Mouse (Mus musculus) stomach, embryonic 15.5 days (tissue): ENCODE data around the gene Galnt15. TPM values are rescaled to one million over a fixed set of nuclear protein-coding genes. Genes with fewer than 3 reads are reported as not detected.
A peak's percentile ranks its signal among the peaks of the same experiment; 100 is the strongest.

Source experiments
- ATAC-seq: fragments of 200-750 bp; cut with Nextera tagmentation; 2 replicates; pipeline ENCODE4 v1.8.0; 2017; ENCODE audit warnings: low read depth, moderate number of reproducible peaks, moderate TSS enrichment; ENCODE audit not compliant: insufficient read depth, low FRiP score
- H3K27ac ChIP-seq: fragments of 300-500 bp; sonication (generic); 2 replicates; pipeline ENCODE4 v1.5.1; 2015; ENCODE audit warnings: mild to moderate bottlenecking, inconsistent platforms
- H3K27me3 ChIP-seq: fragments of 300-500 bp; sonication (generic); replicated peaks from 2 replicates; pipeline ENCODE4 v1.6.1; 2015; ENCODE audit warnings: inconsistent platforms
- H3K36me3 ChIP-seq: fragments of 300-500 bp; sonication (generic); 2 replicates; pipeline ENCODE4 v1.6.1; 2015; ENCODE audit warnings: inconsistent platforms
- H3K4me1 ChIP-seq: fragments of 300-500 bp; sonication (generic); 2 replicates; pipeline ENCODE4 v1.6.1; 2015; ENCODE audit warnings: inconsistent platforms
- H3K4me2 ChIP-seq: fragments of 300-500 bp; sonication (generic); 2 replicates; pipeline ENCODE4 v1.6.1; 2015; ENCODE audit warnings: mild to moderate bottlenecking, inconsistent platforms
- H3K4me3 ChIP-seq: fragments of 300-500 bp; sonication (generic); replicated peaks from 2 replicates; pipeline ENCODE4 v1.5.1; 2015; ENCODE audit warnings: inconsistent platforms
- H3K9ac ChIP-seq: fragments of 300-500 bp; sonication (generic); 2 replicates; pipeline ENCODE4 v1.6.1; 2015; ENCODE audit warnings: inconsistent platforms
- H3K9me3 ChIP-seq: fragments of 300-500 bp; sonication (generic); 2 replicates; pipeline ENCODE4 v1.6.1; 2016; ENCODE audit warnings: inconsistent platforms
- WGBS: fragments of 180-500 bp; shearing (Covaris S2); methylation state at CpG from one replicate; pipeline ENCODE4 v1.1.7; 2015; 5-methylcytosine and 5-hydroxymethylcytosine counted together
- polyA plus RNA-seq: library from polyadenylated mRNA; unstranded; fragments of >200 nt; fragmentation: Nextera tagmentation; extraction: Ambion mirVana; gene quantifications from 2 replicates; pipeline ENCODE4 v1.2.1, GENCODE M21; 2015

The Galnt15 gene
- polyA plus RNA-seq, 1 experiment from 2014 or later: 0.05 TPM

DNA sequence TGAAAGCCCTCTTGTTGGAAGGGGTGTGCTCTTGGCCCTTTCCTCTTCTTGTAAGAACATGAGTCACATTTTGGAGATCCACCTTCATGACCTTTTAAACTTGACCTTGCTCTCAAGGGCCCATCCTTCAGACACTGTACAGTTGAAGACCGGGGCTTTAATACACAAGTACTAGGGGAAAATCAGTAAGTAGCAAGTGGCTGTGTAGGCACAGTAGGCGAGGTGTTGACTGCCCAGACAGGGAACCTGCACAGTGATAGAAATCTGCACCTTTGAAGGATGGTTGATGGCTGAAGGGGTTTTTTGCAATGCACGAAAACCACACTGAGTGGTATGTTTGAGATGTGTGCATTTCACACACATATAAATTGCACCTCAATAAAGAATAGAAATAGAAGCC is 12.3 kb upstream of the Galnt15 start:
- WGBS: 87% methylated on average over 3 of the region's 3 CpGs
- ATAC-seq: no peak
- Histone ChIP-seq H3K36me3 (no peaks in the 10 kb centered on the region), H3K4me2 (no peak overlapping the region), H3K4me1 (peaks cover 8% of the 10 kb centered on the region; the same call in 1 of the 2 replicates), H3K27ac (no peak overlapping the region), H3K9me3 (no peaks in the 10 kb centered on the region), H3K4me3 (no peak overlapping the region), H3K27me3 (no peaks in the 10 kb centered on the region), H3K9ac (no peak overlapping the region)

GRCm38 (mm10) chr14:32016921-32017320 is 11.9 kb upstream of the Galnt15 start:
- no peak overlapping the region for H3K27ac ChIP-seq

GRCm38 (mm10) chr14:32017448-32017847 is 11.3 kb upstream of the Galnt15 start:
- H3K9ac ChIP-seq: no peak overlapping the region
- no peak for ATAC-seq

More at GRCm38 (mm10) chr14:32016921-32017320, 11.9 kb upstream of the Galnt15 start:
- no peak overlapping the region for H3K4me2 ChIP-seq
- no peak overlapping the region for H3K4me3 ChIP-seq
- no peak overlapping the region for H3K9ac ChIP-seq
- 17% methylated on average over 7 of the region's 7 CpGs for WGBS
- no peaks in the 10 kb centered on the region for H3K36me3 ChIP-seq
- no peak for ATAC-seq
- no peaks in the 10 kb centered on the region for H3K9me3 ChIP-seq
- H3K27me3 ChIP-seq: no peaks in the 10 kb centered on the region
- peaks cover 8% of the 10 kb centered on the region; the same call in 1 of the 2 replicates for H3K4me1 ChIP-seq

DNA sequence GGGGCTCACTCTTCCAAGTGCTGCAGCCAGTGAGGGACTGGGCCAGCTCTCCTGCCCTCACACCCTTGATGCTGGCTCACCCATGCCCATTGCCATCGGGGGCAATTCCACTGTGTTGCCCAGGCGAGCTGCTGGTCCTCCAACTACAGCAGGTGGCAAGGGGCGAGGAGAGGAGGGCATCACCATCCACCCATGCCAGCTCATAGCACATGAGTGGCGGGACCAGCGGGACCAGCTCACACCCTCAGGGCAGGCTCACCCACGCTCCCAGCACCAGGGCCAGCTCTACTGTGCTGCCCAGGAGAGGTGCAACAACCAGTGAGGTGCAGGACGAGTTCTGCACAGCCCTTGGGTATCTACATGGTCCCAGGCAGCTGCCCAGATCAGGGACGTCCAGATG is 9.7 kb upstream of the Galnt15 start:
- Histone ChIP-seq H3K4me3 (no peak overlapping the region), H3K36me3 (no peaks in the 10 kb centered on the region), H3K9ac (no peak overlapping the region), H3K4me2 (no peak overlapping the region), H3K27ac (no peak overlapping the region), H3K4me1 (peaks cover 8% of the 10 kb centered on the region; the same call in 1 of the 2 replicates), H3K9me3 (no peaks in the 10 kb centered on the region), H3K27me3 (no peaks in the 10 kb centered on the region)
- 0 out of 2 replicates have a peak, but pooled peaks have one; percentile 8 for ATAC-seq
- 81% methylated on average over 8 of the region's 8 CpGs for WGBS

More at GRCm38 (mm10) chr14:32017448-32017847, 11.3 kb upstream of the Galnt15 start:
- H3K36me3 ChIP-seq: no peaks in the 10 kb centered on the region
- no peak overlapping the region for H3K4me3 ChIP-seq
- H3K9me3 ChIP-seq: no peaks in the 10 kb centered on the region
- no peak overlapping the region for H3K4me2 ChIP-seq
- whole genome bisulfite sequencing: 85% methylated on average over 2 of the region's 2 CpGs
- no peak overlapping the region for H3K27ac ChIP-seq
- H3K4me1 ChIP-seq: peaks cover 8% of the 10 kb centered on the region; the same call in 1 of the 2 replicates
- H3K27me3 ChIP-seq: no peaks in the 10 kb centered on the region

DNA sequence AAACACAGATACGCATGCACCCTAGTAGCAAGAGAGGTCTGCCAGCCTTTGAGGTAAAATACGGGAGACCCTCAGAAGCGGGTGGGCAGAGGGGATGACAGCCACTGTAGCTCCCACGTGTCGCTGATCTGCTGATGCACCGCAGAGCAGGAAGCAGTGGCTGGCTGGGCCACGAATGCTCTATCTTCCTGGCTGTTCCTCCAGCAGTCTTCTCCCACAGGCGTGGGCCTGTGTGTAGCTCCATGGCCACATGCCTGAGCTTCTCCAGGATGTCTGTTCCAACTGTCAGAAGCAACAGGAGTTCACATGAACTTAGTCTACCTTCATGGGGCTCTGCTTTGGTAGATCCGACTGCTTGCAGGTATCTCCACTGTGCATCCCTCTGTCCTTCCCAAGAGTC is 6.8 kb upstream of the Galnt15 start:
- Histone ChIP-seq H3K27ac (no peak overlapping the region), H3K9me3 (no peaks in the 10 kb centered on the region), H3K4me1 (peaks cover 5% of the 10 kb centered on the region; the same call in 1 of the 2 replicates), H3K4me3 (no peak overlapping the region), H3K9ac (no peak overlapping the region), H3K4me2 (no peak overlapping the region), H3K27me3 (no peaks in the 10 kb centered on the region), H3K36me3 (no peaks in the 10 kb centered on the region)
- WGBS: 57% methylated on average over 9 of the region's 9 CpGs
- no peak for ATAC-seq

- Histone ChIP-seq H3K9ac (no peak overlapping the region), H3K27ac (no peak overlapping the region), H3K36me3 (no peaks in the 10 kb centered on the region), H3K9me3 (no peaks in the 10 kb centered on the region), H3K4me3 (no peak overlapping the region), H3K27me3 (no peaks in the 10 kb centered on the region), H3K4me2 (no peak overlapping the region), H3K4me1 (0 out of 2 replicates have a peak, but pooled peaks cover under 1% of the 10 kb centered on the region)
- ATAC-seq: no peak
These were observed 6.3 kb upstream of the Galnt15 start for GRCm38 (mm10) chr14:32022450-32022849.

- Histone ChIP-seq H3K4me1 (peaks cover 5% of the 10 kb centered on the region; the same call in 1 of the 2 replicates), H3K4me2 (no peak overlapping the region), H3K4me3 (no peak overlapping the region), H3K9me3 (no peaks in the 10 kb centered on the region), H3K27me3 (no peaks in the 10 kb centered on the region), H3K9ac (no peak overlapping the region), H3K27ac (no peak overlapping the region), H3K36me3 (no peaks in the 10 kb centered on the region)
- 79% methylated on average over 4 of the region's 4 CpGs for WGBS
- no peak for ATAC-seq
These were observed 4.9 kb upstream of the Galnt15 start for GRCm38 (mm10) chr14:32023891-32024290.

GRCm38 (mm10) chr14:32027218-32027617 is 1.6 kb upstream of the Galnt15 start:
- Histone ChIP-seq H3K4me3 (no peak overlapping the region), H3K4me2 (no peak overlapping the region), H3K27me3 (0 out of 2 replicates have a peak, but pooled peaks cover 7% of the 10 kb centered on the region), H3K4me1 (peaks cover 5% of the 10 kb centered on the region; the same call in 1 of the 2 replicates), H3K9ac (no peak overlapping the region), H3K27ac (no peak overlapping the region), H3K9me3 (no peaks in the 10 kb centered on the region), H3K36me3 (no peaks in the 10 kb centered on the region)
- ATAC-seq: no peak
- WGBS: 65% methylated on average over 7 of the region's 7 CpGs

DNA sequence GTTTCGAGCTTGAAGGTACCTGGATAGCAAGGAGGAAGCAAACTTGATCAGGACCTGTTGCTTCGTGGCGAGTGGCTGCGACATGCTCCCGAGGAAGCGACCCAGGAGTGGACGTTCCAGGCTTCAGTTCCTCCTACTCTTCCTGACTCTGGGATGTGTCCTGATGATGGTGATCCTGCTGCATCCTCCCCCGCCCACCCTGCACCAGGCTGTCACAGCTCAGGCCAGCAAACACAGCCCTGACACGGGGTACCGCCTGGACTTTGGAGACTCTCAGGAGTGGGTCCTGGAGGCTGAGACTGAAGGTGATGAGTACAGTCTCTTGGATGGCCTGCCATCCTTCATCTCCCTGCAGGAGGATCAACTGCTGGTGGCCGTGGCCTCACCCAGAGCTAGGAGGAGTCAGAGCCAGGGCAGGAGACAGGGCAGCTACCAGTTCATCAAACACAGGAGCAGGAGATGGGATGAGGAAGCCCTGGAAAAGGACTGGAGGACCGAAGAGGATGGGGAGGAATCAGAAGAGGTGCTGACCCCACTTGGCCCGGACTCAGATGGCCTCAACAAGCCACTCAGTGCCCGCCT is 713 bp downstream of the Galnt15 start:
- ATAC-seq: no peak
- 67% methylated on average over 14 of the region's 14 CpGs for WGBS
- no peak overlapping the region for H3K4me2 ChIP-seq

DNA sequence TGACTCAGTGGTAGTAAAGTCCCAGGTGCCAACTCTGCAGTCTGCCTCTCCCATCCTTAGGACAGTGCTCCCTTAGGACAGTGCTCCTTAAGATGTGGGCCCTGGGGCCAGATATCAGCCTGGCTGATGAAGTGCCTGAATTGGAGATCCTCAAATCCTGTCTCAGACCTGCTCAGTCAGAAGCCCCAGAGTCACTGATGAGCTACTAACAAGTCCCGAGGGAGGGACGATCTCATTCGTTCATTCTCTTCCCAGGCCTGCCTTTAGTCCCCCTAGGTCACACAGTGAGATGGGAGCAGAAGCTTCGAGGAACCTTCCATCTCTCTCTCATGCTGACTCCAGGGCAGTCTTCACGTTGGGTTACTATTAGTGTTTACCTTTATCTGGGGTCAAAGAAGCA is 1.3 kb downstream of the Galnt15 start:
- no peaks in the 10 kb centered on the region for H3K9me3 ChIP-seq
- no peak overlapping the region for H3K4me3 ChIP-seq

More for the DNA sequence above, 713 bp downstream of the Galnt15 start:
- H3K9me3 ChIP-seq: no peaks in the 10 kb centered on the region
- 0 out of 2 replicates have a peak, but pooled peaks cover 7% of the 10 kb centered on the region for H3K27me3 ChIP-seq
- no peaks in the 10 kb centered on the region for H3K36me3 ChIP-seq
- no peak overlapping the region for H3K9ac ChIP-seq
- H3K27ac ChIP-seq: no peak overlapping the region
- H3K4me1 ChIP-seq: peaks cover 5% of the 10 kb centered on the region; the same call in 1 of the 2 replicates
- no peak overlapping the region for H3K4me3 ChIP-seq

DNA sequence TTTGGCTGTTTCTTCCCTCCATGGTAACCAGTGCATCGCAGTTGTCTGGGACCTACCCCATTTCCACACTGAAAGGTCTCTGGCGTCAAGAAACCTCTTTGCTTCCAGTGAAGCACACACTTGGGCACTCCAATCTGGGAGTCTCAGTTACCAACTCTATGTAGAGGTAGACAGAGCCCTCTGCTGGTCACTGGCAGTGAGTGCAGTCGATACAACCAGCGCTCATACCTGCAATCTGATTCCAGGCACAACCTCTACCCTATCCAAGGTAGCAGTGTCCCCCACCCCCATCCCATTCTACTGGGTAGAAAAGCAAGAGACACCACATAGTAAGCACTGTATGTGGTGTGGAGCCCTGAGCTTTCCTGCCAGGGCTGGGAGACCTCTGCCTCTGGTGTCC is 3.7 kb downstream of the Galnt15 start:
- peak; percentile 34; the same call in 1 of the 2 replicates for ATAC-seq
- no peak overlapping the region for H3K27ac ChIP-seq

More for the DNA sequence above, 1.3 kb downstream of the Galnt15 start:
- H3K27ac ChIP-seq: no peak overlapping the region
- WGBS: 67% methylated on average over 5 of the region's 5 CpGs
- H3K27me3 ChIP-seq: 0 out of 2 replicates have a peak, but pooled peaks cover 7% of the 10 kb centered on the region
- H3K4me2 ChIP-seq: no peak overlapping the region
- ATAC-seq: no peak
- H3K36me3 ChIP-seq: no peaks in the 10 kb centered on the region
- H3K9ac ChIP-seq: no peak overlapping the region
- peaks cover 5% of the 10 kb centered on the region; the same call in 1 of the 2 replicates for H3K4me1 ChIP-seq

DNA sequence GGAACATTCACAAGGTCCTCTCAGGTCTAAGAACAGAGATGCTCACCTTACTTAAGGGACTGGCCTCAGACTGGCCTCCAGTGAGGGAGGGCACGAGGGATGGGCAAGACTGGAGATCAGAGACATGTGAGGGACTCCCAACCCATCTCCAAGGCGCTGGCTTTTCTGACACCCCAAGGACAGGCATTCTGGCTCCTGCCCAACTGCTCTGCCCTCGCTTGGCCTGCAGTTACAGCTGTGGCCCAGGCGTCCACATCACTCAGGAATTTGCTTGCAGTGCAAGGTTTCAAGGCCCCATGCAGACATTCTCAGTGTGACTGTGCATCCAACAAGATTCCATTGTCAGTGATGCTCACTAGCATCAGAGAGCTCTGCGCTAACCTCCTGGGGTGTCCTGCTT is 7.7 kb downstream of the Galnt15 start:
- Histone ChIP-seq H3K4me3 (no peak overlapping the region), H3K36me3 (no peaks in the 10 kb centered on the region), H3K4me2 (no peak overlapping the region), H3K4me1 (no peaks in the 10 kb centered on the region), H3K27ac (no peak overlapping the region), H3K9ac (no peak overlapping the region), H3K9me3 (no peaks in the 10 kb centered on the region), H3K27me3 (no peaks in the 10 kb centered on the region)
- 80% methylated on average over 5 of the region's 5 CpGs for WGBS
- ATAC-seq: no peak

More for the DNA sequence above, 3.7 kb downstream of the Galnt15 start:
- Histone ChIP-seq H3K36me3 (no peaks in the 10 kb centered on the region), H3K9me3 (no peaks in the 10 kb centered on the region), H3K9ac (no peak overlapping the region), H3K4me2 (no peak overlapping the region), H3K4me1 (peaks cover 5% of the 10 kb centered on the region; the same call in 1 of the 2 replicates), H3K27me3 (0 out of 2 replicates have a peak, but pooled peaks cover 7% of the 10 kb centered on the region), H3K4me3 (no peak overlapping the region)
- WGBS: 8% methylated on average over 4 of the region's 4 CpGs
